ENCODE assay signal across 9 mouse cellular contexts in genomic region chr5:35058216-35058615, GRCm38 (mm10). TPM values are rescaled to one million over a fixed set of nuclear protein-coding genes. Genes with fewer than 3 reads are reported as not detected.
A peak's percentile ranks its signal among the peaks of the same experiment; 100 is the strongest.
DNase-seq lines count a peak whose midpoint lies in the region; ATAC-seq and TF ChIP-seq lines count a peak whose summit lies in the region.
"Had no signal": no experiment of that assay in that cellular context is flagged by ENCODE, and none has a peak within 500 bp of the region (broad histone marks: within the 10 kb centered on the region; RNA-seq: fewer than 3 reads in every experiment).

No protein-coding gene starts in this region.

- 0 out of 2 replicates have a peak overlapping the region, but pooled peaks have one; percentile 97 for H3K4me2 ChIP-seq in limb, embryonic 12.5 days
- peak overlapping the region; percentile 93 for H3K4me2 ChIP-seq in forebrain, postnatal 0 days (ENCODE audit: low read depth)
- peak overlapping the region; percentile 88 for H3K4me2 ChIP-seq in midbrain, postnatal 0 days (ENCODE audit: low read depth, low read length, poor library complexity, severe bottlenecking)
- H3K4me2 ChIP-seq in kidney, embryonic 15.5 days, result no peak overlapping the region

- no peak for TF ChIP-seq CTCF in heart, adult 2 months (IDR thresholded peaks at IDR 0.05)
- no peak for TF ChIP-seq CTCF in forebrain, postnatal 0 days (IDR thresholded peaks at IDR 0.05; ENCODE audit: low read depth)
- TF ChIP-seq CTCF in midbrain, postnatal 0 days (IDR thresholded peaks at IDR 0.05), result no peak

- 26% methylated on average over 1 of the region's 1 CpGs for WGBS in heart, adult 2 months
- 68% methylated on average over 1 of the region's 1 CpGs for WGBS in limb, embryonic 12.5 days
- 59% methylated on average over 1 of the region's 1 CpGs for WGBS in limb, embryonic 10.5 days
- WGBS in forebrain, postnatal 0 days, result 62% methylated on average over 1 of the region's 1 CpGs
- 64% methylated on average over 1 of the region's 1 CpGs for WGBS in midbrain, postnatal 0 days
- 71% methylated on average over 1 of the region's 1 CpGs for WGBS in kidney, embryonic 15.5 days

- no peak for TF ChIP-seq EP300 in heart, adult 2 months (IDR thresholded peaks at IDR 0.05; ENCODE audit: insufficient read depth, low read depth, low read length)

- ATAC-seq in limb, embryonic 12.5 days (ENCODE audit: insufficient number of reproducible peaks, insufficient read depth, low FRiP score, low TSS enrichment, low read depth), result no peak
- no peak for ATAC-seq in forebrain, postnatal 0 days
- no peak for ATAC-seq in midbrain, postnatal 0 days (ENCODE audit: low FRiP score)
- ATAC-seq in kidney, embryonic 15.5 days (replicated peaks; ENCODE audit: low FRiP score), result no peak

- peak overlapping the region; percentile 28; the same call in 1 of the 2 replicates for H3K27ac ChIP-seq in heart, adult 2 months
- no peak overlapping the region for H3K27ac ChIP-seq in limb, embryonic 12.5 days
- H3K27ac ChIP-seq in limb, embryonic 10.5 days, result no peak overlapping the region
- no peak overlapping the region for H3K27ac ChIP-seq in forebrain, postnatal 0 days (ENCODE audit: low read depth, low read length)
- H3K27ac ChIP-seq in midbrain, postnatal 0 days (ENCODE audit: low read depth, low read length), result no peak overlapping the region
- H3K27ac ChIP-seq in kidney, embryonic 15.5 days, result no peak overlapping the region
- H3K27ac ChIP-seq: embryonic facial prominence, embryonic 12.5 days had no signal

- H3K9ac ChIP-seq in heart, adult 2 months (ENCODE audit: low read depth, low read length), result peak overlapping the region; percentile 91; the same call in 1 of the 2 replicates
- no peak overlapping the region for H3K9ac ChIP-seq in limb, embryonic 12.5 days (replicated peaks)
- H3K9ac ChIP-seq in forebrain, postnatal 0 days, result no peak overlapping the region
- no peak overlapping the region for H3K9ac ChIP-seq in midbrain, postnatal 0 days (replicated peaks; ENCODE audit: low read length, poor library complexity, severe bottlenecking)
- H3K9ac ChIP-seq in kidney, embryonic 15.5 days, result no peak overlapping the region
- H3K9ac ChIP-seq: embryonic facial prominence, embryonic 12.5 days had no signal

- intact Hi-C loops in heart, adult 2 months (cut with DNase I), result no loop called here

- no peaks in the 10 kb centered on the region for H3K79me2 ChIP-seq in heart, adult 2 months (replicated peaks; ENCODE audit: control insufficient read depth, insufficient read depth, low read length)

- H3K36me3 ChIP-seq in heart, adult 2 months (ENCODE audit: control insufficient read depth, insufficient read depth, low read length), result no peaks in the 10 kb centered on the region
- H3K36me3 ChIP-seq in limb, embryonic 12.5 days, result no peaks in the 10 kb centered on the region
- H3K36me3 ChIP-seq in limb, embryonic 10.5 days, result no peaks in the 10 kb centered on the region
- H3K36me3 ChIP-seq in forebrain, postnatal 0 days (ENCODE audit: insufficient read depth), result no peaks in the 10 kb centered on the region
- no peaks in the 10 kb centered on the region for H3K36me3 ChIP-seq in midbrain, postnatal 0 days (ENCODE audit: insufficient read depth, low read length)
- no peaks in the 10 kb centered on the region for H3K36me3 ChIP-seq in kidney, embryonic 15.5 days
- H3K36me3 ChIP-seq: embryonic facial prominence, embryonic 12.5 days had no signal

- TF ChIP-seq POLR2A in heart, adult 2 months (IDR thresholded peaks at IDR 0.05; ENCODE audit: insufficient read depth, low read depth, low read length), result no peak

- no peak overlapping the region for H3K4me3 ChIP-seq in heart, adult 2 months
- 0 out of 2 replicates have a peak overlapping the region, but pooled peaks have one; percentile 59 for H3K4me3 ChIP-seq in limb, embryonic 12.5 days (replicated peaks)
- no peak overlapping the region for H3K4me3 ChIP-seq in limb, embryonic 10.5 days
- peak overlapping the region; percentile 69 for H3K4me3 ChIP-seq in forebrain, postnatal 0 days (ENCODE audit: low read depth, low read length)
- peak overlapping the region; percentile 55 for H3K4me3 ChIP-seq in midbrain, postnatal 0 days (ENCODE audit: low read depth, low read length)
- H3K4me3 ChIP-seq in kidney, embryonic 15.5 days (replicated peaks), result no peak overlapping the region

- no peaks in the 10 kb centered on the region for H3K27me3 ChIP-seq in heart, adult 2 months (ENCODE audit: control insufficient read depth, insufficient read depth, low read length)
- H3K27me3 ChIP-seq in limb, embryonic 12.5 days, result peaks cover 74% of the 10 kb centered on the region
- peaks cover 68% of the 10 kb centered on the region for H3K27me3 ChIP-seq in limb, embryonic 10.5 days (ENCODE audit: low read depth, poor library complexity, severe bottlenecking)
- H3K27me3 ChIP-seq in forebrain, postnatal 0 days (ENCODE audit: insufficient read depth, low read length), result no peaks in the 10 kb centered on the region
- no peaks in the 10 kb centered on the region for H3K27me3 ChIP-seq in midbrain, postnatal 0 days (ENCODE audit: insufficient read depth, low read length)
- peaks cover 45% of the 10 kb centered on the region for H3K27me3 ChIP-seq in kidney, embryonic 15.5 days

- H3K4me1 ChIP-seq in heart, adult 2 months (ENCODE audit: control insufficient read depth, insufficient read depth, low read length), result peaks cover 13% of the 10 kb centered on the region
- H3K4me1 ChIP-seq in limb, embryonic 12.5 days (replicated peaks), result peaks cover 7% of the 10 kb centered on the region
- peaks cover 13% of the 10 kb centered on the region for H3K4me1 ChIP-seq in limb, embryonic 10.5 days
- peaks cover 4% of the 10 kb centered on the region; the same call in 1 of the 2 replicates for H3K4me1 ChIP-seq in forebrain, postnatal 0 days (ENCODE audit: insufficient read depth)
- peaks cover 7% of the 10 kb centered on the region; the same call in 1 of the 2 replicates for H3K4me1 ChIP-seq in midbrain, postnatal 0 days (ENCODE audit: insufficient read depth, low read length)
- H3K4me1 ChIP-seq in kidney, embryonic 15.5 days, result peaks cover 13% of the 10 kb centered on the region

- H3K9me3 ChIP-seq in limb, embryonic 12.5 days, result no peaks in the 10 kb centered on the region
- no peaks in the 10 kb centered on the region for H3K9me3 ChIP-seq in limb, embryonic 10.5 days (replicated peaks)
- no peaks in the 10 kb centered on the region for H3K9me3 ChIP-seq in forebrain, postnatal 0 days (ENCODE audit: low read length)
- no peaks in the 10 kb centered on the region for H3K9me3 ChIP-seq in midbrain, postnatal 0 days (ENCODE audit: low read length)
- no peaks in the 10 kb centered on the region for H3K9me3 ChIP-seq in kidney, embryonic 15.5 days (replicated peaks)
- H3K9me3 ChIP-seq: embryonic facial prominence, embryonic 12.5 days had no signal

- no peak for DNase-seq in heart, adult 2 months
- no peak for DNase-seq in heart, adult 8-10 months (ENCODE audit: low spot score)
- DNase-seq in limb, embryonic 10.5 days (ENCODE audit: low spot score), result no peak
- DNase-seq in forebrain, postnatal 0 days, result no peak
- DNase-seq in midbrain, postnatal 0 days (ENCODE audit: low spot score), result no peak
- DNase-seq: layer of hippocampus, adult 9-11 months had no signal

RNA-seq across cellular contexts. Expression of gene Dok7, which starts 1.6 kb away (rescaled TPM):
- 10 to 100 TPM; 34.9 to 35.6 TPM for total RNA-seq in heart, adult 2 months (2021)
- polyA plus RNA-seq in heart, adult 2 months (2012; rRNA removed), result 23.8 and 25.4 TPM in 2 replicates
- total RNA-seq in heart, adult 8-10 months (2022), result 10 to 100 TPM; 32.2 to 42.1 (median 39.8) TPM
- polyA plus RNA-seq in limb, embryonic 12.5 days (2016; fragmentation: Nextera tagmentation; extraction: Ambion mirVana), result 2.6 and 2.9 TPM in 2 replicates
- 0.26 and 0.31 TPM in 2 replicates for polyA plus RNA-seq in limb, embryonic 10.5 days (2016; fragmentation: Nextera tagmentation; extraction: Ambion mirVana)
- 15.0 and 16.4 TPM in 2 replicates for total RNA-seq in forebrain, postnatal 0 days (2014; rRNA removed)
- 9.6 and 10.1 TPM in 2 replicates for polyA plus RNA-seq in forebrain, postnatal 0 days (2015; fragmentation: Nextera tagmentation; extraction: Ambion mirVana)
- 22.1 and 25.1 TPM in 2 replicates for total RNA-seq in midbrain, postnatal 0 days (2014; rRNA removed)
- polyA plus RNA-seq in midbrain, postnatal 0 days (2015; fragmentation: Nextera tagmentation; extraction: Ambion mirVana), result 10.8 and 11.1 TPM in 2 replicates
- 1.1 TPM in 2 replicates for polyA plus RNA-seq in kidney, embryonic 15.5 days (2015; fragmentation: Nextera tagmentation; extraction: Ambion mirVana)

RNA-seq across cellular contexts. Expression of gene Hgfac, which starts 16.9 kb away (rescaled TPM):
- total RNA-seq in heart, adult 2 months (2021), result under 1 TPM; 0.47 to 0.96 TPM
- polyA plus RNA-seq in heart, adult 2 months (2012; rRNA removed), result 0.94 and 1.3 TPM in 2 replicates
- under 1 TPM; 0.26 to 0.75 (median 0.47) TPM for total RNA-seq in heart, adult 8-10 months (2022)
- 0.24 and 0.59 TPM in 2 replicates for polyA plus RNA-seq in limb, embryonic 12.5 days (2016; fragmentation: Nextera tagmentation; extraction: Ambion mirVana)
- polyA plus RNA-seq in limb, embryonic 10.5 days (2016; fragmentation: Nextera tagmentation; extraction: Ambion mirVana), result 0.15 TPM in 1 of 2 replicates, not detected in the other
- total RNA-seq in forebrain, postnatal 0 days (2014; rRNA removed), result 0.69 and 2.1 TPM in 2 replicates
- polyA plus RNA-seq in forebrain, postnatal 0 days (2015; fragmentation: Nextera tagmentation; extraction: Ambion mirVana), result 0.36 TPM in 1 of 2 replicates, not detected in the other
- 0.11 and 0.71 TPM in 2 replicates for total RNA-seq in midbrain, postnatal 0 days (2014; rRNA removed)
- 0.23 TPM in 1 of 2 replicates, not detected in the other for polyA plus RNA-seq in midbrain, postnatal 0 days (2015; fragmentation: Nextera tagmentation; extraction: Ambion mirVana)
- 2.6 and 3.6 TPM in 2 replicates for polyA plus RNA-seq in kidney, embryonic 15.5 days (2015; fragmentation: Nextera tagmentation; extraction: Ambion mirVana)

RNA-seq across cellular contexts. Expression of gene Lrpap1, which starts 47.4 kb away (rescaled TPM):
- total RNA-seq in heart, adult 2 months (2021), result 10 to 100 TPM; 49.0 to 59.0 TPM
- polyA plus RNA-seq in heart, adult 2 months (2012; rRNA removed), result 33.1 and 39.4 TPM in 2 replicates
- total RNA-seq in heart, adult 8-10 months (2022), result 10 to 100 TPM; 40.6 to 55.8 (median 48.3) TPM
- 83.5 and 93.0 TPM in 2 replicates for polyA plus RNA-seq in limb, embryonic 12.5 days (2016; fragmentation: Nextera tagmentation; extraction: Ambion mirVana)
- 54.6 and 58.5 TPM in 2 replicates for polyA plus RNA-seq in limb, embryonic 10.5 days (2016; fragmentation: Nextera tagmentation; extraction: Ambion mirVana)
- 96.6 and 99.3 TPM in 2 replicates for total RNA-seq in forebrain, postnatal 0 days (2014; rRNA removed)
- polyA plus RNA-seq in forebrain, postnatal 0 days (2015; fragmentation: Nextera tagmentation; extraction: Ambion mirVana), result 137 and 150 TPM in 2 replicates
- 78.9 and 89.1 TPM in 2 replicates for total RNA-seq in midbrain, postnatal 0 days (2014; rRNA removed)
- polyA plus RNA-seq in midbrain, postnatal 0 days (2015; fragmentation: Nextera tagmentation; extraction: Ambion mirVana), result 177 and 189 TPM in 2 replicates
- polyA plus RNA-seq in kidney, embryonic 15.5 days (2015; fragmentation: Nextera tagmentation; extraction: Ambion mirVana), result 174 and 196 TPM in 2 replicates

Comparison
In these comparisons a context has a peak if more than half of its experiments do, and no peak if none do; other contexts are left out.
1. H3K4me3 ChIP-seq: peak in limb, embryonic 12.5 days (single experiment), forebrain, postnatal 0 days (single experiment) and midbrain, postnatal 0 days (single experiment); none in heart, adult 2 months (single experiment), limb, embryonic 10.5 days (single experiment) and kidney, embryonic 15.5 days (single experiment).